Mouse (Mus musculus): ENCODE measurements around the gene Slc35a2.

Slc35a2 gene

DNA sequence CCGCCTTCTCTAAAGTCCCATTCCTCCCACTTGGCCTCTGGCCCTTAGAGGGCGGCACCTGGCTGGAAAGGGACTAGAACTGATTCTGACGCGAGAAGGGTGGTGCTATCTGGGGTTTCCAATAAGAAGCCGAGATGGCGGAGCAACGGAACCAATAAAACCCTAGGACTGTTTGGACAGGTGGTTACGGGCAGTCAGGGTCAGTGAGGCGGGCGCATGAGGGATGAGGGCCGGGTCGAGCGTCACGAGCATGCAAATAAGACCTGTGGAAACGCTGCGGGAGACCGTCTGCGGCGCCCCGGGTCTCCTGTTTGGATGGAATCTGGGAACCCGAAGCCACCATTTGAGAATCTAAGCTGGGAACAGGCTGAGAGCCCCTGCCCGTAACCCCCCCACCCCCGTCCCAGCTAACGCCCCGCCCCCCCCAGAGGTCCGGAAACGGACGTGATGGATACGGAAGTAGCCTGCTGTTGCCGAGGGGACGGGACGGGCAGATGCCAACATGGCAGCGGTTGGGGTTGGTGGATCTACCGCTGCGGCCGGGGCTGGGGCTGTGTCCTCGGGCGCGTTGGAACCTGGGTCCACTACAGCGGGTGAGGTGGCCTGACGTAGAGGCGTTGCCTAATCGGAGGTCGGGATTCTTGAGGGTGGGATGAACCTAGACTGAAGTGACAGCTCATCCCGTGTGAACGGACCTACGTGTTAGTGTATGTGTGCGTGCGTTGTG is at the start of gene Slc35a2:
Gene Slc35a2 (plus strand): TSS at position 188 of the 727 bp plus-strand sequence.
- DNase-seq = peak; percentile 84 to 90

DNA sequence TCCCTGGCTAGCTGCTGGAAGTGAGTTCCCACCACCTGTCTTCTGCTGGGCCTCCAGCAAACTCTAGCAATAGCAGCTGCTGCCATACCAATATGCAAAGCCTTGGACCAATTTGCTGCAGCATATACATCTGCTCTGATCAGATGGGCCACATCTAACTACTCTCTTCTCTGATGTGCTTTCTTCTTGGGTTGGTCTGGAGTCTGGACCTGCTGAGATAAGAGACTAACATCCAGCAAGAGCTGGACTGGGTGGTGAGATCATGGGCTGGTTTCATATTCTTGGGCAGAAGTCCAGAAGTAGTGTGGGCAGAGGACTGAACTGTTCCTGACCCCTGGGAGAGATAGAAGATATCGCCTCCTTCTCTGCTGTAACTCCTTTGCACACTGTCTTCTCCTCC is 46.7 kb upstream of the Slc35a2 start:
- DNase-seq = no peak

DNA sequence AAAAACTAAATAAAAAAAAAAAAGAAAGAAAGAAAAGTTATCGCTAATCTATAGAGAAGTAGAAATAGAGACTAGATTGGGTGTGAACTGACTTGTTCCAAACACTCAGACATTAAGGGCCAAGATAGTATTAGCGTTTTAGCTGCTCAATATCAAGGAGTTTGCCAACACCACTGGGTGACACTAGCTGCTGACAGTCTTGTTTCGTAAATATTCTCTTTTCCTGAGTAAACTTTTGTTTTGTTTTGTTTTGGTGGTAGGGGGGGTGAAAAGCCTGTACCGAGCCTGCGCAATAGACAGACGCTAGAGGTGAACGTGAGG is 43.0 kb upstream of the Slc35a2 start:
- DNase-seq = no peak

DNA sequence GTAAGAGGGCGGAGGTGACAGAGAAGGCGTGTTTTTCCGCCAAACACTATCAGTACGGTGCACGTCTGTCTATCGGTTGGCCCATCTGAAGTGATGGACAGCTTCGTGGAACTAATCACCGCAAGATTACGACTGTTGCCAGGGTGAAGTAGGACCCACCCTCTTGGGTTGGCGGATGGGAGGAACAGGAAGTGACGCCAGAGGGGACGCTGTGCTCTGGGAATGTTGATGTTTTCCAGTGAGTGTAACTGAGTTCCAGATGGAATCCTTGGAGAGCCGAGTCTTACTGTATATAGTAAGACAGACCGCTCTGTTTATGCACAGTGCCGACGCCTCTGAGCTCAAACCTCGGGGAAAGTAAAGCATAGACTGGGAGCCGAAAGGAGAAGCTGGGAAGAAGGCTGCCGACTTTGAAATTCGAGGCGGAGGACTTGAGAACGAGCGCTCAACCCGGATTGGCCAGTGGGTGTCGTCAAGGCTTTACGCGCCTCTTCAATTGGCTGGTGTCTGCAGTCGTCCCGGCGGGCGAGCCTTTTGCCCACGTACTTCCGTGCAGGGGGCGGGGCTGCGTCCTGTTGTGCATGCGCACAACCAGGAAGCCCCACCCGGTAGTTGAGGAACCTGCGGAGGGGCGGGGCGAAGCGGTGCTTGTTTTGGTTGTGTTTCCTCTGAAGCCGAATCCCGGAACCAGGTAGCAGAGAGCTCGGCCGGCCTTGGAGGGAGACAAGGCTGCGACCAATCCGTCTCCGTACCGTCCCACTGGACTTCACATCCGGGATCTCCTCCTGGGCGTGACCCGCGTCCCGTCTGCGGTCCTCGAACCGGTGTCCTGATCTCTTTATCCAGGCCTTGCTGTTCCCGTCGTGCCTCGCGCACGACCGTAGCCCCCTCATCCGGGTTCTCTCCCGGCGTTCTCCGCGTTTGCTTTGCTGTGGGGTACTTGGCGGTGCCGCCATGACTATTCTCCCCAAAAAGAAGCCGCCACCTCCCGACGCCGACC is 42.4 kb upstream of the Slc35a2 start, which contains the start of gene Otud5:
Gene Otud5 (plus strand): TSS at position 202 of the 1,000 bp plus-strand sequence.
- peak; percentile 94 to 98 for DNase-seq

DNA sequence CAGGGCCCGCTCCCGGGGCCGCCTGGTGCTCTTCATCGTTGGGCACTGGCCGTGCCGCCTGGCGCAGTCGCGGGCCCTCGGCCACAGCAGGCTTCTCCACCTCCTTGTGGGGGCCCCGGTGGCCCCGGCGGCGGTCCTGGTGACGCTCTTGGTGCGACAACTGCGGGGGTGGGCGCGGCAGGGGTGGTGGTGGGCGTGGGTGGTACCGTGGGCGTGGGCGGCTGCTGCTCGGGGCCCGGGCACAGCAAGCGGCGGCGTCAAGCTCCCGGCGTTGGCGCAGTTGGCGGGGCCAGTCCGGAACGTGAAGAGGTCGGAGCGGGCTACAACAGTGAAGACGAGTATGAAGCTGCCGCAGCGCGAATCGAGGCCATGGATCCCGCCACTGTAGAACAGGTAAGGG is 41.5 kb upstream of the Slc35a2 start:
- peak; percentile 37 to 38 for DNase-seq

DNA sequence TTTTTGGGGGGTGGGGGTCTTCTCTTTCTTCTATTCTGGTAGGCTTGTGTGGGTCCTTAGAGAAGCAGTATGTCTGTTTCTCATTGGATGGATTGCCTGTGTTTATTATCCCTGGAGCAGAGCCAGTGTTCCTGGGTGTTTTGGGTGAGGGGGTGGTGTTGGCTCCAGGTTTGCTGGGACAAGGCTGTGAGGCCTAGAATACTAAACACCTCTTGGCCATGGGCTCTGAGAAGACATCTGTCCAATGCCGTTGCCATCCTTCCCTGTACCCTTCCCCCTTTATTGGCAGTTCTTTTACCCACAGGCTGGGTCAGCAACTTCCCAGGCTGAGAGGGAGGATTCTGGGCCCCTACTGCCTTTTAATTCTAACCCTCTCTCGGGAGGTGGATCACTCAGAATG is 36.0 kb upstream of the Slc35a2 start:
- DNase-seq = no peak

DNA sequence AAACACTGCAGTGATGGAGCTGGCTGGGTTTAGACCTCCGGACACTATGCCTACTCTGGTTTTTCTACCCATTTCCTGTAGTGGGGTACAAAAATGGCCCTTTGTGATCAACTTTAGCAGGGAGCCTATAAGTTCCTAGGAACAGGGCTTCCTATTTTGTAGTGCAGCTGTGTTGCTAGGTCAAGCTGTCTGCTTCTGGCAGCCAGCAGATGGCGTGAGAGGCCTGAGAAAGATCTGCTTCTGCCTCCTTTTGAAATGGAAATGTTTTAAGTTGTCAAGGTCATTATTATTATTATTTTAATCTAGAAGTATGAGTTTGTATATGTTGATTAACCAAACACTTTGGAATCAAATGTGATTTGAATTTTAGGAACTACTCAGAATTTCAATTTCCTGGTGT is 29.2 kb upstream of the Slc35a2 start:
- DNase-seq = peak; percentile 31 to 47

DNA sequence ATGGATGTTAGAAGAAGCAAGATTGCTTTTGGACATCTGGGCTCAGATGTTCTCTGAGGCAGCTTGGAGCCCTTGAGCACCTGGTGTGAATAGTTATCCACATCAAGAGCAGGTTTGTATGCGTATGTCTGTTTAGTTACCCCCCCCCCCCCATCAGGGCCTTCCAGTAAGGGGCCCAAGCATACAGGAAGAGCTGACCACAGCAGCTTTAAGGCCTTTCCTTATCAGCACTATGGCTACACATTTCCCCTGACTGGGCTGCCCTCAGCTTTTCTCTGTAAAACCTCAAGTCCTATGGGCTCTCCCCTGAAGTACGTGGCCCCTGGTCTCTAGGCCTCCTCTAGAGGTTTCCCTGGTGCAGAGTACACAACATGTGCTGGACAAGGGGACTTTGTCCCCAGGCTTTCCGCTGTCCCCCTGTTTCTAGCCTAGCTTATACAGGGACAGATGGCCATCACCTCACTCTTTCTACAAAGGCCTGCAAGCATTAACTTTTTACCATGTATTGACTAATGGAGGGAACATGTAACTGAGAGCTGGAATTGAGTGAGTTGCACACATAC is 24.6 kb upstream of the Slc35a2 start:
- no peak for DNase-seq

DNA sequence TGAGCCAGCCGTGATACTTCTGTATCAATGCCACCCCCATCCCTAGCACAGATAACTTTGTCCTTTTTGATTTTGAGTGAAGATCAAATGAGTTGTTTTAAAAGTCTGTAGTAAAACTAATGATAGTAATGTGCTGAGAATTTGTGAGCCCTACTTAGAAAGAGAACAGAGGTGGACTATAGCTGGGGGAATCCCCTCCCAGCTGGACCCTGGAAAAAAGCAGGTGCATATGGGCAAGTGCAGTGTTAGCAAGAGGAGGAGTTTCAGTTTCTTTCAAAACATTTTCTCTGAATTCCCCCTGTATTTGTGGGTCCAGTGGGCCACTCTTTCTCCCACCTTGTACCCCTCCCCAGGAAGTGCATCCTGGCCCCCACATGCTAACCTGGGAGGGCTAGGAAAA is 20.6 kb upstream of the Slc35a2 start:
- DNase-seq = no peak

DNA sequence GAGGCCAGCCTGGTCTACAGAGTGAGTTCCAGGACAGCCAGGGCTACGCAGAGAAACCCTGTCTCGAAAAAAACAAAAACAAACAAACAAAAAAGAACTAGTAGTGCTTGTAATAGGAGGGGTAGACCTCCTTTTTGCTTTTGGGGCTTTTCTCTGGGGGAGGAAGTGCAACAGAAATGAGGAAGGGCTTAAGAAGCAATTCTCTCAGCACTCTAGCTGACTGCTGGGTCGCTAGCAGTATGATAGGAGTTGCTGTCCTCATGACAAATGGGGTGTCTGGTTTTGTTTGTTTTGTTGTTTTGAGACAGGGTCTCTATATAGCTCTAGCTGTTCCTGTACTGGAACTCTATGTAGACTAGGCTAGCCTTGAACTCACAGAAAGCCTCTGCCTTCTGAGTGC is 19.3 kb upstream of the Slc35a2 start:
- no peak for DNase-seq

DNA sequence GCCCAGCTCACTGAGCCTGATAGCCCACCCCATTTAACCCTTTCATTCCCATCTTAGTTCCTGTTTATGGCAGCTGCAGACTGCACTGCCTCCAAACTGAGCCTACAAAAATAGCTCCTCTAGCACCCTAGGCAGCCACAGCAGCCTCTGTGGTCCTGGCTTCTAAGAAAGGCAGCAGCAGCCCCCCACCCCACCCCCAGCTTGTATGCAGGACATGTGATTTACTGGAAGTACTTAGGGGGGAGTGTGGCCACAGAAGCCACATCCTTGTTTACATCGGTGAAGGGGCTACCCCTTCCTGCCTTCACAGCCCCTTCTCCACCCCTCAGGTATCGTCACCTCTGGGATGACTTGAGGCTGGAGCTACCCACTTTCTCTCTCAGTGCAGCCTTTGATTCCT is 18.5 kb upstream of the Slc35a2 start:
- DNase-seq = no peak

DNA sequence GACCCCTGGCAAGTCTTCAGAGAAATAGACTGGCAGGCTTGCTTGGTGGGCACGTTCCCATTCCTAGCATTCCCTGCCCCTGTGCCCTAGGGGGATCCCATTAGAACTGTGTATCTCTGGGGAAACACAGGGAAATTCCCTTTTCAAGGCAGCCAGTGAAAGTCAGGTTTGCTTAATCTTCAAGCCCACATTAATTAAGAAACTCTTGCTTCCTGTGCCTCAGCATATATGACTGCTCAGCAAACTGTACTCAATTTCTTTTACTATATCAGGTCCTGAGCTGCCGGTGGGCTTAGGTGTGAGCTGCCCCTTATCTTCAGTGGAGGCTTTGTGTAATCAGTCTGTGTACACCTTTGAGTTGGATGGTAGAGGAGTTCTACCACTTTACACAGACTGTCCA is 18.0 kb upstream of the Slc35a2 start:
- DNase-seq = no peak

DNA sequence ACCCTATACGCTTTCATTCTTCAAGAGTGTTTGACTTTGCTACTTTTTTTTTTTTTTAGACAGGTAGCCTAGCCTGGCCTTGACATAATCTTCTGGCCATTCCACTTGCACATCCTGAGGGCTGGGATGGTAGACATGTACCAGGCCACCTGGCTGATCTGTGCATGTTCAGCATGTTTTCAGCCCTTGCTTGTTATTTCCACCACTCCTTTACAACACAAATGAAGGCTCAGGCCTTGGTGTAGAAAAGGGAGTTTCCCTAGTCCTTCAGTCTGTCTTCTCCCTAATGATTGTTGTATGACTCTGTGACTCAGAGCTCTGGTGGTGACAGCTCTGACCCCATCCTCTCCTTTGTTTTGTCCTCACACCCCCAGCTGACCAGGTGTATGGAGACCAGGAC is 16.7 kb upstream of the Slc35a2 start:
- no peak for DNase-seq

DNA sequence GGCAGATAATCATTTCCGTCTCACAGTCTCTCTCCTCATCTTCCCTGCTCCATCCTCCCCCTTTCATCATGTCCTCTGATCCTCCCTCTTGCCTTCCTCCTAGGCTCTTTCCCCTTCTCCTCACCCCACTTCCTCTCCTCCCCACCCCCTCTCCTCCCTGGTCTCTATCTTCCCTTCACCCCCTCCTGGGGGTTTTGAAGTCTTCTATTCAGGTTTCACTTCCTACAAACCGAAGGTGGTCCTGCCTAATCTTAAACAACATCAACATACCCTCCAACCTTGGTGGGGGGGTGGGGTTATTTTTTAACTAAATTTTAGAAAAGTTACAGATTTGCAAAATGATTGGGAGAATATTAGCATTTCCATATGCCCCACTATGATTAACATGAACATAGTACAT is 15.3 kb upstream of the Slc35a2 start:
- DNase-seq = no peak

DNA sequence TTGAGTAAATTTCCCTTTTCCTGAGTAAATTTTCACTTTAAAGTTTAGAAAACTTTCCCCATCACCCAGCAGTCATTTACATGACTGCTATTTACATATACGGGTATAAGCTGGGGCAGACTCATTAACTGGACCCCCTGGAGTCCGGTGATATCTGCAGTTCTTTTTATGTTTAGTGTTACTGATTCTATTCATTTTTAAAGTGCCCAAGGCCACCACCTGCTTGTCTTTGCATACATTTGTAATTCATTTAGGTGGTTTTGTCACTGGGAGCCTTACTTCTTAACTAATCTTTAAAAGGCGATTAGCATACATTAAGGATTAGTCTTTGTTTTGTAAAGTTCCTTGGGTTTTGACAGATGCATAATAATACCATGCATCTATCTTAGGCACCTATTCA is 14.0 kb upstream of the Slc35a2 start:
- no peak for DNase-seq

DNA sequence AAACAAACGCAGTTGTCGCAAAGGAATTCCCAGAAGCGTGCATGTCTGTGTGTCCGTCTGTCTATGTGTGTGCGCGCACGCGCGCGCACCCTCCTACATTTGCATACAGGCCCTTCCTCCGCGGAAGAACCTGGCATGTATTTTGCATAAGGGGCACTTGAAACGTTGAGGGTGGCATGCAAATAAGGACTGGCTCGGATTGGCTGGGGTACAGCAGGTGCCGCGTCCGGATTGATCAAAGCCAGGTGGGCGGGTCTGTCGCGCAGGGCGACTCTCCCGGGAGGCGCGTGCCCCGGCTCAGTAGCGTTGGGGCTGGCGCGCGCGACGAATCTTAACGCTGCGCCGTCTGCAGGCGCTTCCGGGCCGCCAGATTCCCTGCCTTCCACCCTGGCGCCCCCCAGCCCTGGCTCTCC is 5.8 kb upstream of the Slc35a2 start, which contains the start of gene Pim2:
Gene Pim2 (plus strand): TSS at position 256 of the 413 bp plus-strand sequence.
- peak; percentile 84 to 91 for DNase-seq

DNA sequence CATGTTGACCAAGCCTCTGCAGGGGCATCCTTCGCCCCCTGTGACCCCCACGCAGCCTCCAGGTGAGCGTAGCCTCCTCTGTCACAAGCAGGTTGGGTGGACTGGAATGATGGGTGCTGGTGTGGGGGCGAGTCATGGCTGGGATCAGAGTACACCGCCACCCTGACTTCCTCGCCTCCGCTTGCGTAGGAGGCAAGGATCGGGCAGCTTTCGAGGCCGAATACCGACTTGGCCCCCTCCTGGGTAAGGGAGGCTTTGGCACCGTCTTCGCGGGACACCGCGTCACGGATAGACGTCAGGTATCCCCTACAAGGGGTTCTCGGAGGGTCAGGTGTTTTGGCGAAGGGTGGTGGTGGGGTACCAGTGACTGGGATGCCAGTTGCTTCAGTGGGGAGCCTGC is 5.3 kb upstream of the Slc35a2 start:
- DNase-seq = peak in 1 of 2 experiments; percentile 14

DNA sequence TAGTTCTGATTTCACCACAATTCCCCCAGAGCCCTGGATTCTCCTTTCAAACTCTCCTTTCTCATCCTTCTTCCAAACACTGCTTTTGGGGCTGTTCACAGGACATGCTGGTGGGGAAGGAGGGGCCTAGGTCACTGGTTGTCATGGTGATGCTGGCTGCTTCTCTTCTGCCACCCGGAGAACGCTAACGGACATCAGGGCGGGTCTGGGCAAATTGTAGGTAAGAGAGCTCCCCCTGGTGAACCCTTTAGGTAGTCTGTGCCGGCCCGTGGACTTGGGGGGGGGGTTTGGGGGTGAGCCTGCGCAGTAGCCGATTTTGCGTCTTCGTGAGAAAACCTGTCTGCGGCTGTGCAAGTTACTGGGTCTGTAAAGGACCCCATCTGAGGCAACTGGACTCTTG is 4.0 kb upstream of the Slc35a2 start:
- peak; percentile 70 to 76 for DNase-seq

DNA sequence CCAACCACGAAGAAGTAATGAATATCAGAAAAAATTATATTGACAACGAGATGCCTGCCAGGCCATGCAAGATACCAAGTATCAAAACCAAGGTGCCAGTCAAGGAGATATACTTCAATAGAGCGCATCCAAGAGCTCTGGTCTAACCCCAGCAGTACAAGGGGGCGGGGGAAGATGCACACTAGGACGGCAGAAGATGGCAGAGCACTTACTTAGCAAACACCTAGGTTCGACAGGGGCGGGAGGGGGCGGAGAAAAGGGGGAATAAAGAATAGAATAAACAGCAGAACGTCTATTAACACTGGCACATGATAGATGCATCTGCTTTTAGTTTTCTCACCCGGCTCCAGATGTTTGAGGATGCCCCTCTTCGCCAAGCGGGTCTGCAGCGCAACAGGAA is 14.4 kb downstream of the Slc35a2 start:
- no peak for DNase-seq

DNA sequence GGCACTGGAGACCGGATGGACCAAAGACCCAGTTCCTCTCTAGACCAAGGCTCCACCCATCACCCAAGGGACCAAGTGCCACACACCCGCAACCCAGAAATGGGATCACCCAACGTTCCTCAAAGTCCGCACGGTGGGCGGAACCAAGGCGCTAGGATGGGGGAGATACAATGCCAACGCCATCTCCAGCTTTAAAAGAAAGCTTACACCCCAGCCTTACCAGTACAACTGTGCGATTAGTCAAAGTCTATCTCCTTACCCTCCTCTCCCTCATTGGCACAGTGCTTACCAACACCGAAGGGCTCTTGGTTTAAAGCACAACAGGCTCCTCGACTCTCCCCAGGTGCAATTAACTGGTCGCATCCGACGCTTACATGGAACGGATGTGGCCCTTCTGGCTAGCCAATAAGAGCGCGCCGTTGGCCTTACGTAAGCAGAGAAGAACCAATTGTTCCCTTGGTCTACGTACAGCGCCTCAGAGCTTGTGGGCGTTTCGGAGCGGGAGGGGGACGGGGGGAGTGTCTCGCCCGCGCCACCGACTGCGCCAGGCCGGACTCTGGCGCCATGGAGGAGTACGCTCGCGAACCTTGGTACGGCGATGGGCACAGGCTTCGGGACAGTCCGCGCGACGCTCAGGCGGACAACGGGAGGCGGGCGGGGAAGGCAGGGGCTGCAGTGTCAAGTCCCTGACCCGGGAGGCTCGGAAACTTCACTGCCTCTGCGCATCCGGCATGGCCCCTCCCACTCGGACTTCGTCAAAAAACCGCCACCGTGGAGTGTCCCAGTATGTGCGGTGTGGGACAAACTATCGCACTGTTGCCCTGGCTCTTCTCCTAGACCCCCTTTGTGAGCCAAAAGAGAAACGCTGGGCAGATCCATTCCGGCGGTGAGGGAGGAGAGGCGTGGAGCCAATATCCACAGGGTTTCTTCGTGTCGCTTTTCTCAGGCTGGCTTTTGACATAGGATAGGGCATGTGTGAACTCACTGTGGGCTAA is 15.3 kb downstream of the Slc35a2 start, which contains the start of the genes Pqbp1 and Timm17b:
Gene Pqbp1 (minus strand): TSS at position 390 of the 995 bp plus-strand sequence.
Gene Timm17b (plus strand): TSS at position 478 of the 995 bp plus-strand sequence.
- DNase-seq = peak; percentile 88 to 93

DNA sequence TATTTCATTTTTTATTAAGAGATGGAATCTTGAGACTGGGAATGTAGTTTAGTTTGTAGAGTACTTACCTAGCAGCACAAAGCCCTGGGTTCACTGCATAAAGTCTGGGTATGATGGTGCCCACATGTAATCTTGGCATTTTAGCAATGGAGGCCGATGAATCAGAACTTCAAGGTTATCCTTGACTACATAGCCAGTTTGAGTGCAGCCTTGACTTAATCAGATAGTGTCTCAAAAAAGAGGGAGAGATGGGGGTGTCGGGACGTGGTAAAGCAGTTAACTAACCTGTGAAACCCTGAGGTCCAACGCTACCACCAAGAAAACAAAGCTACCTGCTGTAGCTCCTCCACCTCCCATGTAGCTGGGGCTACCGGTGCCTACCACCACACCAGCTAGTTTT is 20.6 kb downstream of the Slc35a2 start:
- DNase-seq = no peak

DNA sequence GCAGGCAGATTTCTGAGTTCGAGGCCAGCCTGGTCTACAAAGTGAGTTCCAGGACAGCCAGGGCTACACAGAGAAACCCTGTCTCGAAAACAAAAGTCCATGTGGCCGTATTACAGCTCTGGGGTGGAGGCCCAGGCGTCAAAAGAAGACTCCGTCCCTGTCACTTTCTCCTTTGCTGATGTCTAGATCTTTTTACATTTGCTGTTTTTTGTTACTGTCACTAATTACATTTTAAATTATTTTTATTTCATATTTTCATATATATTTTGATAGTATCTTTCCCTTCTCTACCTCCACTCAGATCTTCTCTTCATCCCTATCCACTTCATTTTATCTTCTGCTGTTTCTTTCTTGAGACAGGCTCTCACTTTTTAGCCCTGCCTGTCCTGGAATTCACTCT is 23.9 kb downstream of the Slc35a2 start, which contains the start of gene Gm10491:
Gene Gm10491 (minus strand): TSS at position 101 of the 400 bp plus-strand sequence.
- no peak for DNase-seq

Measured in lung, postnatal 4 days (tissue).